Mouse (Mus musculus) spleen, adult 2 months (tissue): ENCODE results near the gene Hsd17b10.

ENCODE experiments used
- CTCF ChIP-seq: fragments of 200-500 bp; IDR thresholded peaks from 2 replicates; pipeline ENCODE4 v1.5.1; 2011; ENCODE audit warnings: mild to moderate bottlenecking, inconsistent platforms; ENCODE audit not compliant: insufficient read depth, insufficient read length, insufficient replicate concordance; ENCODE audit errors: extremely low read depth
- POLR2A ChIP-seq: fragments of 200-500 bp; IDR thresholded peaks from 2 replicates; pipeline ENCODE4 v1.6.1; 2011; ENCODE audit warnings: low read depth, low read length, inconsistent platforms

DNA sequence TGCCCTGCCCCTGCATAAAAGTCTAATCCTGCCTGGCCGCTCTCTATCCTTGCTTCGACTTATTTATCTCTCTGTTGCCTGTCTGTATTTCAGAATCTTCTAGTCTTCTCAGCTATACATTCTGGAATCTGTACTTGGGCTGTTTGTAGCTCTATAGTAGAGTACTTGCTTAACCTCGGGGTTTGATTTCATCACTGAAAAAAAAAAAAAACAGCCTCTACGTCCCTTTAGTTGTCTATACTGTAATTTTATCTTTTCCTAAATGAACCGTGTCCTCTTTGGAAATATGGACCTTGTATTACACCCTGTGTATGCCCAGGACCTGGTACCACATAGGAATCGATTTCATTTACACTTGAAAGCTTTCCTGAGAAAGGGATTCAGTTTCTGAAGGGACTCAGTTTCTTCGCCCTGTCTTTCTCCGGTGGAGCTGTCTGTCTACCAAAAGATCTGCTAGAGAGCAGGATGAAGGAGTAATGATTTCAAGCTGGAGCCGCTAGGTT lies 412 bp upstream of the Hsd17b10 start:
- TF ChIP-seq POLR2A = no peak
- no peak for TF ChIP-seq CTCF
